Mouse (Mus musculus) bone marrow, adult 2 months (tissue): ENCODE measurements at regions not wholly inside any gene's neighbourhood (a gene's known extent, or its start where the extent isn't known, plus 50 kb on each side); places are given as distances from the start of the nearest gene placed in this dataset.

ENCODE experiments used
- H3K27ac ChIP-seq: fragments of 200-500 bp; 2 replicates; pipeline ENCODE4 v1.5.1; 2012; ENCODE audit warnings: low read depth, mild to moderate bottlenecking, control low read depth, inconsistent platforms, low read length; ENCODE audit not compliant: control insufficient read depth, poor library complexity, insufficient read depth
- H3K4me1 ChIP-seq: fragments of 200-500 bp; 2 replicates; pipeline ENCODE4 v1.6.1; 2011; ENCODE audit warnings: low read length; ENCODE audit not compliant: control insufficient read depth, insufficient read depth
- H3K4me3 ChIP-seq: fragments of 200-500 bp; replicated peaks from 2 replicates; pipeline ENCODE3; 2011; ENCODE audit warnings: mild to moderate bottlenecking, low read depth, low read length, control low read depth; ENCODE audit not compliant: control insufficient read depth
- CTCF ChIP-seq: fragments of 200-500 bp; IDR thresholded peaks from 2 replicates; pipeline ENCODE4 v1.5.1; 2011; ENCODE audit warnings: low read length, control low read depth; ENCODE audit not compliant: control insufficient read depth, insufficient read depth
- POLR2A ChIP-seq: fragments of 200-500 bp; IDR thresholded peaks from 2 replicates; pipeline ENCODE4 v1.6.1; 2011; ENCODE audit warnings: low read depth, mild to moderate bottlenecking, control low read depth, low read length, borderline replicate concordance; ENCODE audit not compliant: control insufficient read depth
- WGBS: fragments of 180-500 bp; shearing (Covaris S2); methylation state at CpG from one replicate; pipeline ENCODE4 v1.1.7; 2018; 5-methylcytosine and 5-hydroxymethylcytosine counted together

DNA sequence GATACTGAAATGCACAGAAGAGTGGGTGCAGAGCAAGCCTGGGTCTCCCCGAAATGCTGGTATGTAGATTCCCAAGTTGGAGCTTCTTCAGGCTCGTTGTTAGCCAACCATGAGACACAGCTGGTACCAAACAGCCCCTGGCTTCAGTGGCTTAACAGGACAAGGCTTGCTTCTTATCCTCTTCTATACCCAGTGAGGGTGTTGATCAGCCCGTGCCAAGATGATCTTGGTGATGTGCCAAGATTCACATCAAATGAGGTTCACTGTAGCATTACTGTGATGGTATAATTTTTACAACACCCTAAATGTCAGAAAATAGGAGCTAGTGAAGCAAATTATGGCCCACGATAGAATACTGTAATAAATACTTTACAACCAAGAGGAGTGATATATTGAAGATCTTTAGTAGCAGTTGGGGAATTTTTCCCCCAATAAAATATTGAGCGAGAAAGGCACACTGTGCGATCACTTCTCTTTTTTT, 152.5 kb downstream of the Syk start:
- H3K4me3 ChIP-seq: no peak overlapping the region

DNA sequence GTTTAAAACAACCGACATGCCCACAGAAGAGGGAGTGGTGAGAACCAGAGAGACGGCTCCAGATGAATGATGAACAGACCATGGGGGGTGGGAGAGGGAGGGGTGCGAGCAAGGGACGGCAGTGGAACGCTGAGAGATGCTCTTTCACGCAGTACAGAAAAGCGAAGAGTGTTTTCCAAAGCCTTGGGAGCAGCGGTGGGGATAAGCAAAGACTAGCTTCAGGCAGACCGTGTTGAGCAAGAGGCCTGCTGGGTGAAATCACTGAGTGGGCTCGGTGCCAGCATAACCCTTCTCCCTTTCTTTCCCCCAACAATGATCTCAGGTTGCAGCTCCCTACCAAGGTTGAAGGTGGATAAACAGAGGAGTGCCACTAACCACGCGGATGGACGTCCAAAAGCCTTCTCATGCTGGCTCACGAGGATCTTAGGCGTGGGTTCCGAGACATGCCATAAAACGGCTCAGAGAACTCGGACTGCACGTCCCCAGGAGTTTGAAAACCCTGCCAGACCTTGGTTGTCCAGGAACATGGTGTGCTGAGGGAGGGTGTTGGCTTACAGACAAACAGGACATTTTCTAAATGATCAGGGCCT, 153.1 kb downstream of the Syk start:
- no peak for TF ChIP-seq POLR2A
- TF ChIP-seq CTCF: no peak
- Histone ChIP-seq H3K4me1 (no peaks in the 10 kb centered on the region), H3K27ac (no peak overlapping the region), H3K4me3 (no peak overlapping the region)
- whole genome bisulfite sequencing: 45% methylated on average over 19 of the region's 19 CpGs

More for the DNA sequence above, 152.5 kb downstream of the Syk start:
- Histone ChIP-seq H3K4me1 (no peaks in the 10 kb centered on the region), H3K27ac (no peak overlapping the region)
- TF ChIP-seq CTCF (no peak), POLR2A (no peak)
- WGBS: 37% methylated on average over 6 of the region's 6 CpGs

DNA sequence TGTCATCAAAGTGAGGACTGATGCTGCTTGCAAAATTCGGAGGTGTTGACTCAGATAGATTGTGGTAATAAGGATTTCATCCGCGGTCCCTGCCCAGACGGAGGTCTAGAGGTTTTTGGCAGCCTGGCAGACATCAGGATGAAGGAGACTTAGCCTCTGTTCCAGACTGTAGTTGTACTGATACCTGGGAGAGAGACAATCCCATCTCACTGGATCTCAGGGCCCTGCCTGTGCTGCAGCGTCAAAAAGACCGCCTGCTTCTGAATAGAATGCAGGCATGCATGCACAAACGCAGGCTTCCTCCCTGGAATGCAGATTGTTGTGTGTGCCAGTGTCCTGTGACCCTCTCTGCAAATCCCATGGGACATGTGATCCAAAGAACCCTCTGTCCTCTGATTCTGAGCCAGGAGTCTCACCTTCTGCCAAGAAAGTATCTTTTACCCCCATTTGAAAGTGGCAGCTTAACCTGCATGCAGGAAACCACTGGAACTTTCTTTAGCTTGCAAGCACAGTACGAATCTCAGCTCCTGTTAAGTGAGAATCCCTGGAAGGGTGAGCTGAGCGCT, 155.2 kb downstream of the Syk start:
- Histone ChIP-seq H3K4me1 (no peaks in the 10 kb centered on the region), H3K4me3 (no peak overlapping the region), H3K27ac (no peak overlapping the region)
- WGBS: 84% methylated on average over 9 of the region's 9 CpGs
- no peak for TF ChIP-seq CTCF

DNA sequence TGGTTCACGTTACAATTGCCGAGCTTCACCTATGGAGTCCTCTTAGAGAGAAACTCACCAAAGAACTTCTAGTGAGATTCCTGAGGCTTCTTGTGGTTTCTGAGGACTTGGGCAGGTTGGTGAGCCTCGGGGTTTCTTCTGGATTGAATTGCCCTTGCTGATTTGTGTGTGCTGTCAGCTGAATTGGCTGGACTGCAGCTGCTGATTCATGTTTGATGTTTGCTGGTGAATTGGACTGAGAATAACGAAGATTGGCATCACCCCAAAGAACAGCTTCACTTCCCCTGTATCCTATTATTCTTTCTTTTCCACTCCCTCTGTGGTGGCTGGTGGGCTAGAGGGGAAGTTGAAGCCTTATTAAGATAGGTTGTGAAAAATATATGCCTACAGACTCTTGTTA, 158.4 kb downstream of the Syk start:
- H3K4me3 ChIP-seq: no peak overlapping the region
- H3K27ac ChIP-seq: no peak overlapping the region
- TF ChIP-seq POLR2A (no peak), CTCF (no peak)
- 71% methylated on average over 4 of the region's 4 CpGs for WGBS
- no peaks in the 10 kb centered on the region for H3K4me1 ChIP-seq

DNA sequence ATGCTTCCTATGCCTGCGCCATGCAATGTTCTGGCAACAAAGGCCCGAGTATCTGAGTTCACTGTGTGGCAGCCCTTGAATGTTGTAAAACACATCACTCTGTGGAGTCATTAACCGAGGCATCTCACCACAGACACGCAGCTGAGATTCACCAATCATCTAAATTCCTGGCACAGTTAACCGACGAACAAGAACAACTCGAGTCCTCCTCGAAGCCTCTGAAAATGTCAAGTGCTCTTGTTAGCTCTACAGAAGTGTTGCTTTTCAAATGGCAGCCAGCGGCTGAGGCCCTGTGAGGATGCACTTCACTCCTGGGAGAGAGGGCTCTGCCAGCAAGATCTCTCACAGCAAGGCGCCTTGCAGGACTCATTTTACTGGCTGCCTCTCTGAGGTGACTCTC, 173.0 kb downstream of the Syk start:
- Histone ChIP-seq H3K27ac (no peak overlapping the region), H3K4me3 (no peak overlapping the region), H3K4me1 (no peaks in the 10 kb centered on the region; the same call in 1 of the 2 replicates)
- WGBS: 79% methylated on average over 10 of the region's 10 CpGs
- TF ChIP-seq CTCF (no peak), POLR2A (no peak)

DNA sequence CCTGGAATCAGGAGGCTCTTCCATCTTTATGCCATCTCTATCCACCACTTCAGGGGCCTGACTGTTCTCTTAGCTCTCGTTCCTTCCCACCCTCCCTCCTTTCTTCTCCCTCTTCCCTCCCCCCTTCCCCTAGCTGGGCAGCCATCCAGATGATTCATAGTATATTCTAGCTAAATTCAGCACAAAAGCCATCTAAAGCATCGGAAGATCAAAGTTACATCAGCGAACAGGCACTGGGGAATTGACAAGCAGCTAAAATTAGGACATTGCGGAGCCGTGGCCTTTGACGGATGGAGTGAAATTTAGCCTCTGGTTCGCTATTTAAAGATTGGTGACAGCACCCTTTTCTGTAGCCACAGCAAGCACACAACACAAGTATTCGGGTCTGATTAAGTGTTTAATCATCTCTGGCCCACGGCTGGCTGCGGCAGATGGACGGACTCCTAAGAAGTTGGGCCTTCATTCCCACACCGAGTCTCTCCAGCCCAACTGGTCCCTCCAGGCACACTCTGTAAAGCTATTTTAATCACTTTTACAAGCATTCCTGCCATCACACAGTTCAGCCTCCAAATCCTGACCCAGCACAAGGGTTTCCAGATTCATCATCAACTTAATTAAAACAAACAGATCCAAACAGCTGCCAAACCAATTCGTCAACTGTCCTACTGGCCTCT, 163.8 kb downstream of the Auh start:
- H3K4me3 ChIP-seq: no peak overlapping the region
- 66% methylated on average over 13 of the region's 13 CpGs for WGBS
- no peak overlapping the region for H3K27ac ChIP-seq
- TF ChIP-seq CTCF (no peak), POLR2A (no peak)
- no peaks in the 10 kb centered on the region for H3K4me1 ChIP-seq

DNA sequence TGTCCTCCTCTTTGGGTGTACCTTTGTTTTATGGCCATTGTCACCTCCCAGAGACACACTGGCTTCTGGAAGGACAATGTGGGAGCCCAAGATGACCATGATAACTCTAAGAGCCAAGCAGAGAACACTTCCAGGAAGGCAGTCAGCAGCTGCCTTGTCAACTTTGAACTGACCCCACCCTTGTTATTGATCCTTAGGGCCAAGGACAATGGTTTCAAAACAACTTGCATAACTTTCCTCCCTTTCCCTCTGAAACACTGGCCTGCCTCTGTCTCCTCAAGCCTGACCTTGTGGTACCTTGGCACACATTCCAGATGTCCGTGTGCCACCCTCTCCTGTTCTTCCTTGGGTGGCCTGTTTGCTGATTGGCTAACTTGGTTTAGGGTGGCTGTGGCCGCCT, 163.2 kb downstream of the Auh start:
- Histone ChIP-seq H3K27ac (no peak overlapping the region), H3K4me1 (no peaks in the 10 kb centered on the region), H3K4me3 (no peak overlapping the region)
- WGBS: 75% methylated on average over 2 of the region's 2 CpGs
- no peak for TF ChIP-seq POLR2A
- no peak for TF ChIP-seq CTCF

DNA sequence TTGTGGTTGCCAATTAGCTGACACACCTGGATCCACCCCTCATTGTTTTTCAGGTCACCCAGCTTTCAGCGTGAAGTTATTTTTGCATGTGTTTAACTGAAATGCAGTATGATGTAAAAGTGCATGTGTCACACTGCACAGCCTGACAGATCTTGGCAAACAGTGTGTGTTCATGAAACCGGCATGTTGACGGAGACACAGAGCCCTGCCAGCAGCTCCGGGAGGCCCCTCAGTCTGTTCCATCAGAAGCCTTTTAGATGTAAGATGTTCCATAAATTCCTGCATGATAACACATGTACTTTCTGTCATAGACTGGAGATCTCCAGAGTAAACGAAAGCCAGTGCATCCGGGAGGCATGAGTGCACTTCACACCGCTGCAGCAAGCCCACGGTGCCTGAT, 159.5 kb downstream of the Auh start:
- TF ChIP-seq CTCF (no peak), POLR2A (no peak)
- WGBS: 86% methylated on average over 8 of the region's 8 CpGs
- Histone ChIP-seq H3K27ac (no peak overlapping the region), H3K4me1 (no peaks in the 10 kb centered on the region), H3K4me3 (no peak overlapping the region)
